Mouse (Mus musculus) megakaryocyte, embryonic 14.5 days (primary cell): ENCODE data around the gene Tmem164.

Source experiments
- FLI1 ChIP-seq: IDR thresholded peaks from 2 replicates; pipeline ENCODE4 v1.6.1; 2012; ENCODE audit warnings: low read length, inconsistent platforms, mixed read lengths
- GATA1 ChIP-seq: IDR thresholded peaks from 3 replicates; pipeline ENCODE4 v1.6.1; 2012; ENCODE audit warnings: mixed read lengths, low read length, inconsistent platforms, borderline replicate concordance

DNA sequence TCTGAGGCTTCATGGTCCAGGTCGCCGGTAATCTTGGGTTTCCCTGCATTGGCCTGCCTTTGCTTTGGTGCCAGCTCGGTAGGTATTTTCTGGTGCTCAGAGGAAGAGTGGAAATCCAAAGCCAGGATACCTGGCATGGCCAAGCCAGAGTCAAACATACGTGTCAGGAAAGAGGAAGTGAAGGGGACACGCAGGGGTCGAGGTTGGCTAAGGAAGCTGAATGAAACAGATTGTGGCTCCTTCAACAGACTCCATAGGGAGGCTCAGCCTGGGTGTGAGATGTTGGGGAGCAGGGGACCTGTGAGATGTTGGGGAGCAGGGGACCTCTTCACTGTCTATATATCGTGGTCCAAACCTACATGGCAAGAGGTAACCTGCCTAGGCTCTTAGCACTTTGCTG is 155.2 kb downstream of the Tmem164 start:
- TF ChIP-seq GATA1: no peak
- no peak for TF ChIP-seq FLI1
